Mouse (Mus musculus) heart, embryonic 13.5 days (tissue): ENCODE data around the gene Hdac9. TPM values are rescaled to one million over a fixed set of nuclear protein-coding genes. Genes with fewer than 3 reads are reported as not detected.

ENCODE experiments used
- ATAC-seq: fragments of 200-750 bp; cut with Nextera tagmentation; 2 replicates; pipeline ENCODE4 v1.8.0; 2017; ENCODE audit warnings: moderate TSS enrichment; ENCODE audit not compliant: insufficient number of reproducible peaks, low FRiP score, low TSS enrichment; ENCODE audit errors: extremely low read depth
- H3K27ac ChIP-seq: fragments of 300-500 bp; sonication (generic); replicated peaks from 2 replicates; pipeline ENCODE4 v1.5.1; 2015; ENCODE audit warnings: moderate library complexity, mild to moderate bottlenecking, inconsistent platforms
- H3K27me3 ChIP-seq: fragments of 300-500 bp; sonication (generic); replicated peaks from 2 replicates; pipeline ENCODE4 v1.6.1; 2015; ENCODE audit warnings: mild to moderate bottlenecking, inconsistent platforms
- H3K36me3 ChIP-seq: fragments of 300-500 bp; sonication (generic); 2 replicates; pipeline ENCODE4 v1.6.1; 2015; ENCODE audit warnings: mild to moderate bottlenecking, inconsistent platforms
- H3K4me1 ChIP-seq: fragments of 300-500 bp; sonication (generic); 2 replicates; pipeline ENCODE4 v1.6.1; 2015; ENCODE audit warnings: inconsistent platforms
- H3K4me2 ChIP-seq: fragments of 300-500 bp; sonication (generic); 2 replicates; pipeline ENCODE4 v1.6.1; 2015; ENCODE audit warnings: inconsistent platforms, mild to moderate bottlenecking, moderate library complexity
- H3K4me3 ChIP-seq: fragments of 300-500 bp; sonication (generic); 2 replicates; pipeline ENCODE4 v1.5.1; 2015; ENCODE audit warnings: moderate library complexity, mild to moderate bottlenecking, inconsistent platforms
- H3K9ac ChIP-seq: fragments of 300-500 bp; sonication (generic); 2 replicates; pipeline ENCODE4 v1.6.1; 2015; ENCODE audit warnings: inconsistent platforms, mild to moderate bottlenecking, moderate library complexity
- H3K9me3 ChIP-seq: fragments of 300-500 bp; sonication (generic); 2 replicates; pipeline ENCODE4 v1.6.1; 2016; ENCODE audit warnings: inconsistent platforms
- WGBS: fragments of 180-500 bp; shearing (Covaris S2); methylation state at CpG from one replicate; pipeline ENCODE4 v1.1.7; 2015; ENCODE audit warnings: mixed read lengths; 5-methylcytosine and 5-hydroxymethylcytosine counted together
- polyA plus RNA-seq: library from polyadenylated mRNA; unstranded; fragments of >200 nt; fragmentation: Nextera tagmentation; extraction: Ambion mirVana; gene quantifications from 2 replicates; pipeline ENCODE4 v1.2.1, GENCODE M21; 2015

Hdac9 gene
- polyA plus RNA-seq, 1 experiment from 2014 or later = 25.3 TPM

- H3K36me3 ChIP-seq = no peaks in the 10 kb centered on the region
- H3K4me1 ChIP-seq = no peaks in the 10 kb centered on the region
- no peak overlapping the region for H3K9ac ChIP-seq
- H3K27ac ChIP-seq = no peak overlapping the region
- H3K9me3 ChIP-seq = no peaks in the 10 kb centered on the region
- ATAC-seq = no peak
- no peak overlapping the region for H3K4me2 ChIP-seq
- no peaks in the 10 kb centered on the region for H3K27me3 ChIP-seq
- H3K4me3 ChIP-seq = no peak overlapping the region
- WGBS = 68% methylated on average over 13 of the region's 13 CpGs
These were observed 647.3 kb downstream of the Hdac9 start for GRCm38 (mm10) chr12:34269472-34270040.

GRCm38 (mm10) chr12:34259651-34260050, 657.2 kb downstream of the Hdac9 start:
- Histone ChIP-seq H3K4me2 (no peak overlapping the region), H3K4me3 (no peak overlapping the region), H3K27ac (0 out of 2 replicates have a peak overlapping the region, but pooled peaks have one; percentile 20), H3K27me3 (no peaks in the 10 kb centered on the region), H3K4me1 (peaks cover 4% of the 10 kb centered on the region), H3K9ac (no peak overlapping the region), H3K9me3 (0 out of 2 replicates have a peak, but pooled peaks cover 2% of the 10 kb centered on the region), H3K36me3 (no peaks in the 10 kb centered on the region)
- WGBS = 28% methylated on average over 4 of the region's 4 CpGs
- ATAC-seq = no peak

- peaks cover 8% of the 10 kb centered on the region; the same call in 1 of the 2 replicates for H3K4me1 ChIP-seq
- H3K4me2 ChIP-seq = no peak overlapping the region
- no peaks in the 10 kb centered on the region for H3K9me3 ChIP-seq
- no peak overlapping the region for H3K27ac ChIP-seq
- H3K9ac ChIP-seq = no peak overlapping the region
- WGBS = 73% methylated on average over 1 of the region's 1 CpGs
- no peaks in the 10 kb centered on the region for H3K36me3 ChIP-seq
- H3K27me3 ChIP-seq = no peaks in the 10 kb centered on the region
- H3K4me3 ChIP-seq = no peak overlapping the region
- no peak for ATAC-seq
These were observed 667.7 kb downstream of the Hdac9 start for GRCm38 (mm10) chr12:34249160-34249559.

GRCm38 (mm10) chr12:34248193-34249121, 668.4 kb downstream of the Hdac9 start:
- H3K9me3 ChIP-seq = no peaks in the 10 kb centered on the region
- no peak overlapping the region for H3K9ac ChIP-seq
- no peaks in the 10 kb centered on the region for H3K36me3 ChIP-seq
- H3K4me3 ChIP-seq = no peak overlapping the region
- no peaks in the 10 kb centered on the region for H3K27me3 ChIP-seq
- 76% methylated on average over 18 of the region's 18 CpGs for WGBS
- peaks cover 8% of the 10 kb centered on the region; the same call in 1 of the 2 replicates for H3K4me1 ChIP-seq
- H3K27ac ChIP-seq = no peak overlapping the region
- no peak overlapping the region for H3K4me2 ChIP-seq
- no peak for ATAC-seq

GRCm38 (mm10) chr12:34238796-34239195, 678.1 kb downstream of the Hdac9 start:
- WGBS = 81% methylated on average over 3 of the region's 3 CpGs
- H3K9me3 ChIP-seq = no peaks in the 10 kb centered on the region
- no peaks in the 10 kb centered on the region for H3K27me3 ChIP-seq
- no peak overlapping the region for H3K27ac ChIP-seq
- no peak overlapping the region for H3K4me2 ChIP-seq
- no peak overlapping the region for H3K9ac ChIP-seq
- no peaks in the 10 kb centered on the region for H3K4me1 ChIP-seq
- no peak overlapping the region for H3K4me3 ChIP-seq
- ATAC-seq = no peak
- no peaks in the 10 kb centered on the region for H3K36me3 ChIP-seq

- Histone ChIP-seq H3K9me3 (no peaks in the 10 kb centered on the region), H3K27ac (no peak overlapping the region), H3K4me1 (no peaks in the 10 kb centered on the region), H3K4me2 (no peak overlapping the region), H3K9ac (no peak overlapping the region), H3K36me3 (no peaks in the 10 kb centered on the region), H3K27me3 (no peaks in the 10 kb centered on the region), H3K4me3 (no peak overlapping the region)
- ATAC-seq = no peak
- WGBS = 70% methylated on average over 4 of the region's 4 CpGs
These were observed 685.2 kb downstream of the Hdac9 start for GRCm38 (mm10) chr12:34231621-34232150.

- H3K9ac ChIP-seq = no peak overlapping the region
- ATAC-seq = no peak
- H3K27ac ChIP-seq = no peak overlapping the region; the same call in 1 of the 2 replicates
- H3K36me3 ChIP-seq = no peaks in the 10 kb centered on the region
- no peak overlapping the region for H3K4me3 ChIP-seq
- H3K27me3 ChIP-seq = no peaks in the 10 kb centered on the region
- H3K4me1 ChIP-seq = peaks cover 3% of the 10 kb centered on the region; the same call in 1 of the 2 replicates
- no peaks in the 10 kb centered on the region for H3K9me3 ChIP-seq
- H3K4me2 ChIP-seq = no peak overlapping the region
- 20% methylated on average over 2 of the region's 2 CpGs for WGBS
These were observed 692.4 kb downstream of the Hdac9 start for GRCm38 (mm10) chr12:34224505-34224904.

- H3K27me3 ChIP-seq = no peaks in the 10 kb centered on the region
- H3K4me3 ChIP-seq = no peak overlapping the region
- no peaks in the 10 kb centered on the region for H3K9me3 ChIP-seq
- 62% methylated on average over 9 of the region's 9 CpGs for whole genome bisulfite sequencing
- peaks cover 3% of the 10 kb centered on the region; the same call in 1 of the 2 replicates for H3K4me1 ChIP-seq
- no peak for ATAC-seq
- H3K9ac ChIP-seq = no peak overlapping the region
- no peak overlapping the region for H3K27ac ChIP-seq
- no peaks in the 10 kb centered on the region for H3K36me3 ChIP-seq
- H3K4me2 ChIP-seq = no peak overlapping the region
These were observed 695.9 kb downstream of the Hdac9 start for GRCm38 (mm10) chr12:34221014-34221413.

- Histone ChIP-seq H3K4me2 (no peak overlapping the region), H3K4me3 (no peak overlapping the region)
- WGBS = 66% methylated on average over 9 of the region's 9 CpGs
These were observed 696.6 kb downstream of the Hdac9 start for GRCm38 (mm10) chr12:34220051-34220926.

GRCm38 (mm10) chr12:34218561-34218960, 698.3 kb downstream of the Hdac9 start:
- no peak for ATAC-seq
- H3K9ac ChIP-seq = no peak overlapping the region
- no peaks in the 10 kb centered on the region for H3K36me3 ChIP-seq
- WGBS = 80% methylated on average over 2 of the region's 2 CpGs
- no peaks in the 10 kb centered on the region for H3K9me3 ChIP-seq
- H3K4me3 ChIP-seq = no peak overlapping the region
- peaks cover 3% of the 10 kb centered on the region; the same call in 1 of the 2 replicates for H3K4me1 ChIP-seq
- H3K27me3 ChIP-seq = no peaks in the 10 kb centered on the region
- H3K27ac ChIP-seq = no peak overlapping the region
- H3K4me2 ChIP-seq = no peak overlapping the region

More at GRCm38 (mm10) chr12:34220051-34220926, 696.6 kb downstream of the Hdac9 start:
- H3K4me1 ChIP-seq = peaks cover 5% of the 10 kb centered on the region
- no peak overlapping the region for H3K27ac ChIP-seq
- no peak for ATAC-seq
- no peaks in the 10 kb centered on the region for H3K27me3 ChIP-seq
- no peak overlapping the region for H3K9ac ChIP-seq
- no peaks in the 10 kb centered on the region for H3K9me3 ChIP-seq
- H3K36me3 ChIP-seq = no peaks in the 10 kb centered on the region
